Mouse (Mus musculus) midbrain, embryonic 14.5 days (tissue): Measurements from ENCODE around the gene Tspan4. TPM values are rescaled to one million over a fixed set of nuclear protein-coding genes. Genes with fewer than 3 reads are reported as not detected.

Experiments
- ATAC-seq: fragments of 200-750 bp; cut with Nextera tagmentation; 2 replicates; pipeline ENCODE4 v1.8.0; 2017; ENCODE audit warnings: moderate number of reproducible peaks, moderate library complexity; ENCODE audit not compliant: low FRiP score, low TSS enrichment
- DNase-seq: peaks from one replicate; pipeline ENCODE4 v3.0.0-alpha.2; 2015
- H3K27ac ChIP-seq: fragments of 300-500 bp; sonication (generic); replicated peaks from 2 replicates; pipeline ENCODE4 v1.5.1; 2014; ENCODE audit warnings: mild to moderate bottlenecking, low read depth, low read length, moderate library complexity
- H3K27me3 ChIP-seq: fragments of 300-500 bp; sonication (generic); 2 replicates; pipeline ENCODE4 v1.6.1; 2014; ENCODE audit warnings: low read length, control low read depth, mixed read lengths; ENCODE audit not compliant: control insufficient read depth, insufficient read depth
- H3K36me3 ChIP-seq: fragments of 300-500 bp; sonication (generic); 2 replicates; pipeline ENCODE4 v1.6.1; 2014; ENCODE audit warnings: low read length, control low read depth; ENCODE audit not compliant: control insufficient read depth, insufficient read depth
- H3K4me1 ChIP-seq: fragments of 300-500 bp; sonication (generic); 2 replicates; pipeline ENCODE4 v1.6.1; 2014; ENCODE audit warnings: mild to moderate bottlenecking, antibody characterized with exemption, low read length, control low read depth; ENCODE audit not compliant: control insufficient read depth, insufficient read depth
- H3K4me2 ChIP-seq: fragments of 300-500 bp; sonication (generic); 2 replicates; pipeline ENCODE4 v1.6.1; 2014; ENCODE audit warnings: mild to moderate bottlenecking, low read length, moderate library complexity
- H3K4me3 ChIP-seq: fragments of 300-500 bp; sonication (generic); replicated peaks from 2 replicates; pipeline ENCODE4 v1.5.1; 2014; ENCODE audit warnings: low read depth, low read length
- H3K9ac ChIP-seq: fragments of 300-500 bp; sonication (generic); replicated peaks from 2 replicates; pipeline ENCODE4 v1.6.1; 2014; ENCODE audit warnings: mild to moderate bottlenecking, low read length, moderate library complexity
- H3K9me3 ChIP-seq: fragments of 300-500 bp; sonication (generic); 2 replicates; pipeline ENCODE4 v1.6.1; 2016; ENCODE audit warnings: low read length, control low read depth, mixed read lengths; ENCODE audit not compliant: control insufficient read depth
- WGBS: fragments of 180-500 bp; shearing (Covaris S2); extraction: QIAGEN DNeasy Blood & Tissue Kit; methylation state at CpG from one replicate; pipeline ENCODE4 v1.1.7; 2014; 5-methylcytosine and 5-hydroxymethylcytosine counted together
- polyA plus RNA-seq: library from polyadenylated mRNA; unstranded; fragments of >200 nt; fragmentation: Nextera tagmentation; extraction: Ambion mirVana; gene quantifications from 2 replicates; pipeline ENCODE4 v1.2.1, GENCODE M21; 2014

The Tspan4 gene
- polyA plus RNA-seq, 1 experiment from 2014 or later, result 35.2 TPM

DNA sequence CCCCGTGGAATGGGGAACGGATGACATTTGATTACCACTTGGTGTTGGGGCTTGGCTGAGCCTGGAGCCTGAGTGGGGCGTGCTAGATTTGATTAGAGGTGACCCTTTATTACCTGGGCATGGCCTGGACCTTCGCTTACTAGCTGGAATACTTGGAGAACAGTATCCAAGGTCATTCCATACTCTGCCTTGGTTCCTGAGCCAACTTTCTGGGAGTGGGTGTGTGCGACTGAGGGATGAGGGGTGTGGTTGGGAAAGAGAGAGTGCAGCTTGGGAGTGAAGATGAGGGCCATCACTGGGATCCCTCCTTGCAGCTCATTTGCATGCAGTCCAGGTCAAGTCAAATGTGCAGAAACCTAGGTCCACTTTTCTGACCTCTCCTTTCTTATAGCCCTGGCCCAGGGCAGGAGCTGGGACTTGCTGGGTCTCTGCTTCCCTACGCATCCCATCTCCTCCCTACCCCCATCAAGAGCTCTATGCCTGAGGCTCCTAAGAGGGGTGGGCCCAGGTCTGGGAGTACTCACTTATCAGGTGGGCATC lies 8.1 kb downstream of the Tspan4 start:
- Histone ChIP-seq H3K9ac (no peak overlapping the region), H3K36me3 (no peaks in the 10 kb centered on the region), H3K27me3 (no peaks in the 10 kb centered on the region), H3K4me3 (no peak overlapping the region), H3K27ac (no peak overlapping the region), H3K4me2 (peak overlapping the region; percentile 86), H3K9me3 (no peaks in the 10 kb centered on the region), H3K4me1 (peaks cover 20% of the 10 kb centered on the region)
- ATAC-seq, result no peak
- DNase-seq, result no peak
- 82% methylated on average over 6 of the region's 6 CpGs for WGBS

DNA sequence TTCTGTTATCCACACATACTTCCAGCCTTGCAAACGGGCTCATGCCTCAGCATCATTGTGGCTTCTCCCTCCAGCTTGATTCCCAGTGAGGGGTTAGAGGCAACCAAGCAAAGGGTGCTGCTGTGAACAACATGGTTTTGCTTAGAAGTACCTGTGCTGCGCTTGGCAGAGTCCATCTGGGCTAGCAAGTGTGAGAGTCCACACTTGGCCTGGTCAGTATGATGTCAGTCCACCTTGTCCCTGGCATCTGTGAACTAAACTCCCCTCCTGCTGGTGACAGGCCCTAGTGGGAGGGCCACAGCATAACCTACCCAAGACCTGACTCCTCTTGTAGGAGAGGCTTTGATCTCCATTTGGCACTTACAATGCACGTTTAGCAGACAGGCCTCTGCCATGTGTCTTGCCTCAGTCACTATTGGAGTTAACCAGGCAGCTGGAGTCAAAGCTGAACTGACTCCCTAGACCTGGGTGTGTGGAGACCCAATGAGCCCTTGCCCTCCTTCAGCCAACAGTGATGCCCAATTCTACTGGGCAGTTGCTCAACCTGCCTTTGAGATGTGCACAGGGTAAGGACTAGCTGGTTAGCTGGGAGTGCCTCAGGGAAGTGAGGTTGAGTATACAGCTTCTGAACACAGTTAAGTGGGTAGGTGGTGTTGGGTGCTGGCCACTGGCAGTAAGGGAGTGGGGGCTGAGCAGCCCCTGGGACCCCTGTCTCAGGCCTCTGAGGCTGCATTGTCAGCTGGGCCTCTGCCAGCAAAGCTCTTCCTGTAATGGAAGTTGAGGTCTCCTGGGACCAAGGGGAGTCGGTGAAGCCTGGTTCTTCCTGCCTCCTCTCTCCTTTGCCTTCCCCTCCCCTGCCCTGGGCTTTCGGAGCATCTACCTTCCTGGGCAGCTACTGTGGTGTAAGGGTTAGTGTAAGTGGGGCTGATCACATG lies 9.4 kb downstream of the Tspan4 start:
- DNase-seq, result no peak
- ATAC-seq, result no peak
- Histone ChIP-seq H3K9ac (no peak overlapping the region), H3K4me2 (no peak overlapping the region), H3K27ac (no peak overlapping the region), H3K9me3 (no peaks in the 10 kb centered on the region), H3K4me1 (peaks cover 20% of the 10 kb centered on the region), H3K4me3 (no peak overlapping the region), H3K36me3 (no peaks in the 10 kb centered on the region), H3K27me3 (no peaks in the 10 kb centered on the region)
- 67% methylated on average over 5 of the region's 5 CpGs for WGBS

DNA sequence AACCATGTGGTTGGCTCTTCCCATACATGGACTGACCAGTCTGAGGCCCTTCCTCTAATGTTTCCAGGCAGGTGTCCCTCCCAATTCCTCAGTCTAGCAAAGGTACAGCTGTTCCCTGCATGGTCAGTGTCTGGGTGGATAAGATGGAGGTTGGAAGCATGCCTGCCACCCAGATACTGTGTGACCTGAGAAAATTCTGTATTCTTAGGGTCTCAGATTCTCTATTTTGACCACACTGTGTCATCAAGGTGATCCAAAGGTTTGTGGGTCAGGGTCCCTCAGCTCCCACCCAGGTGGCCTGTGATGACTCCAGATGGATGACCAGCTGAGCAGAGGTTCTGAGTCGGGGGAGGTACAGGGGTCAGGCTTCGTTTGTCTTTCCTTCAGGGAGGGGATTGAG lies 10.1 kb downstream of the Tspan4 start:
- Histone ChIP-seq H3K4me2 (no peak overlapping the region), H3K27ac (no peak overlapping the region), H3K27me3 (no peaks in the 10 kb centered on the region), H3K36me3 (no peaks in the 10 kb centered on the region), H3K4me1 (peaks cover 20% of the 10 kb centered on the region), H3K9ac (no peak overlapping the region), H3K9me3 (no peaks in the 10 kb centered on the region), H3K4me3 (no peak overlapping the region)
- ATAC-seq (no peak), DNase-seq (no peak)
- WGBS, result 63% methylated on average over 2 of the region's 2 CpGs

DNA sequence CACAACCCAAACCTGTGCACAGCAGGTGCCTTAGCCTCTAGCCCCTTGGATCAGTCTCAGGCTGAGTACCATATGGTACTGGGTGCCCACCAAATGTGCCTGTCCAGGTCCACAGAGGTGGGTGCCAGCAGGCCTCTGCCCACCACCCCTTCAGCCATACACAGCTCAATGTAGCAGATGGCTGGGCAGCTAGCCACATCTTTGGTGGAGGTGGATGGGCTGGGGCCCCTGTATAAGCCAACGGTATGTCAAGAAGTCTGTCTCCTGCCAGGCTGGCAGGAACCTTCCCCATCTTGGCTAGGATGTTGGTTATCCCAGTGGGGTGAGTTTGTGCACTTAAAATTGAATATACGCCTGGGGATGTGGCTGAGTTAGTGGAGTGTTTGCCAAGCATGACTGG lies 10.6 kb downstream of the Tspan4 start:
- Histone ChIP-seq H3K27me3 (no peaks in the 10 kb centered on the region), H3K4me2 (no peak overlapping the region), H3K27ac (no peak overlapping the region), H3K9ac (no peak overlapping the region), H3K9me3 (no peaks in the 10 kb centered on the region), H3K36me3 (0 out of 2 replicates have a peak, but pooled peaks cover 2% of the 10 kb centered on the region), H3K4me3 (no peak overlapping the region), H3K4me1 (peaks cover 20% of the 10 kb centered on the region)
- DNase-seq (no peak), ATAC-seq (no peak)
- 88% methylated on average over 2 of the region's 2 CpGs for WGBS

DNA sequence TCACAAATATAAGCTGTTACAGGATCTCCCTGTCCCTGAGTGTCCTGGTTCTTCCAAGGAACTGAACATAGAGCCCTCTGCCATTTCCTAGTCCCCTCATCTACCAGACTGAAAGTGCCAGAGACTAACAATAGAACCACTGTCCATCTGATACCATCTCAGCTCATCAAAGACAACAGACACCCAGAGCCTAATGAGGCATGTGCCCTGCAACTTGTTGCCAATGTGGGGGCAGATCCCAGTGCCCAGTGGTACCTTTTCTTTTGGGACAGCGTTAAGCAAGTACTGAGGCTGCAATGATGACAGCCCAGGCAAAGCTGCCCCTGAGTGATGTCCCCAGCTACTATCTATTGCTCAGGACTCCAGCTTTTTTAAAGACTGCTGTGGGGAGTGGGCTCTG lies 11.2 kb downstream of the Tspan4 start:
- ATAC-seq (no peak), DNase-seq (no peak)
- Histone ChIP-seq H3K4me1 (peaks cover 16% of the 10 kb centered on the region), H3K4me2 (no peak overlapping the region), H3K4me3 (no peak overlapping the region), H3K27ac (no peak overlapping the region), H3K27me3 (no peaks in the 10 kb centered on the region), H3K9ac (no peak overlapping the region), H3K36me3 (0 out of 2 replicates have a peak, but pooled peaks cover 4% of the 10 kb centered on the region), H3K9me3 (no peaks in the 10 kb centered on the region)
- 90% methylated on average over 1 of the region's 1 CpGs for WGBS

DNA sequence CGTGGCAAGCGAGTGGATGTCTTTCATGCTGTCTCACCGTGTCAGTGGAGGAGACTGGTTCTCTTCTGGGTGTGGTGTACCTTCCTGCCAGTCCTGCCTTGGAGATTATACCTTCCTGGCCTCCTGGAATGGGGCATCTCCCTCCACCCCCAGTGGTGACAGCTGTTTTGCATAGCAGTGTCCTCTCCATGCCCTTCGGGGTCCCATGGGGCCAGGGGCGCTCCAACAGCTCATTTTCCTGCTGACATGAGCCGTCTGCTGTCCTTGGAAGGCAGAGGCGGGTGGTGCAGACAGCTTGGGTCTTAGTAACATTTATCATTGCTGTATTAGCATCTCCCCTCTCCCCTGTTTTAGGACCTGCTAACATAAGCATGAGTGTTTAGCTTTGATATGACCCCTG lies 12.1 kb downstream of the Tspan4 start:
- H3K9me3 ChIP-seq, result no peaks in the 10 kb centered on the region
- H3K4me2 ChIP-seq, result no peak overlapping the region
- H3K27ac ChIP-seq, result no peak overlapping the region
- ATAC-seq, result no peak
- H3K4me1 ChIP-seq, result peaks cover 9% of the 10 kb centered on the region
- no peak overlapping the region for H3K9ac ChIP-seq
- 81% methylated on average over 7 of the region's 7 CpGs for WGBS
- no peaks in the 10 kb centered on the region for H3K27me3 ChIP-seq
- peaks cover 8% of the 10 kb centered on the region; the same call in 1 of the 2 replicates for H3K36me3 ChIP-seq
- DNase-seq, result no peak
- no peak overlapping the region for H3K4me3 ChIP-seq

DNA sequence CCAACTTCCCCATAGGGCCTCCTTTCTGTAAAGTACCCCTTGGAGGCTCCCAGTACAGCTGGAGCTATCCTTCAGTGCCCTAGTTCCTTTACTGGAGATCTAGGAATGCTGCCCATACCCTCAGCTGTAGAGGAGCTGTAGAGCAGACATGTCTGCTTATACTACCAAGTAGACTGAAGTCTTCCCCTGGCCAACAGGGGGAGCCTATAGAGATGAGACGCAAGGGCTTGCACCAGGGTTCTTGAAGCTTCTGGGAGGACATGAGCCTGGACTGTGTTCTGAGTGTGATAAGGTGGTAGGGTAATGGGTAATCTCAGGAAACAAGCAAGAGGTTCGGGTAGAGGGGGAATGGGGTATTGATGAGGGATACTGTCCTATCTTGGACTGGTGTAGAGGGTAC lies 16.1 kb downstream of the Tspan4 start:
- Histone ChIP-seq H3K9ac (no peak overlapping the region), H3K4me3 (no peak overlapping the region), H3K4me2 (no peak overlapping the region), H3K27me3 (no peaks in the 10 kb centered on the region), H3K4me1 (no peaks in the 10 kb centered on the region; the same call in 1 of the 2 replicates), H3K9me3 (no peaks in the 10 kb centered on the region), H3K36me3 (peaks cover 30% of the 10 kb centered on the region; the same call in 1 of the 2 replicates), H3K27ac (no peak overlapping the region)
- WGBS, result 79% methylated on average over 2 of the region's 2 CpGs
- DNase-seq (no peak), ATAC-seq (no peak)

DNA sequence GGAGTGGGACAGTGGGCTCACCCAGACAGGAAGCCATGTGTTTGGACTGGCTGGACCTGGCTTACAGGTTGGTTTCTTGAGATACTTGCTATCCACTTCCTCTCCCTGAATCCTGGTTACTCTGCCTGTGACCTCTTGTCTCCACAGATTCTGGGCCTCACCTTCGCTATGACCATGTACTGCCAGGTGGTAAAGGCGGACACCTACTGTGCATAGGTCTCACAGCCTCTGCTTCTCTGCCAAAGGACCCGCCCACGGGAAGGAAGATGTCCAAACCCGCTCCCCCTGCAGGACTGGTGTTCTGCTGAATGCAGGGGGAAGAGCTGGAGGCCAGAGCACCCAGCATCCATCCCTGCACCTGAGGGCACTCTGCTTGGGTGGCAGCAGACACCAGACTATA lies 17.7 kb downstream of the Tspan4 start:
- Histone ChIP-seq H3K4me1 (no peaks in the 10 kb centered on the region), H3K27me3 (no peaks in the 10 kb centered on the region), H3K9me3 (no peaks in the 10 kb centered on the region), H3K4me2 (no peak overlapping the region), H3K4me3 (no peak overlapping the region), H3K27ac (no peak overlapping the region), H3K36me3 (peaks cover 39% of the 10 kb centered on the region; the same call in 1 of the 2 replicates), H3K9ac (no peak overlapping the region)
- 91% methylated on average over 5 of the region's 5 CpGs for WGBS
- DNase-seq (no peak), ATAC-seq (no peak)

DNA sequence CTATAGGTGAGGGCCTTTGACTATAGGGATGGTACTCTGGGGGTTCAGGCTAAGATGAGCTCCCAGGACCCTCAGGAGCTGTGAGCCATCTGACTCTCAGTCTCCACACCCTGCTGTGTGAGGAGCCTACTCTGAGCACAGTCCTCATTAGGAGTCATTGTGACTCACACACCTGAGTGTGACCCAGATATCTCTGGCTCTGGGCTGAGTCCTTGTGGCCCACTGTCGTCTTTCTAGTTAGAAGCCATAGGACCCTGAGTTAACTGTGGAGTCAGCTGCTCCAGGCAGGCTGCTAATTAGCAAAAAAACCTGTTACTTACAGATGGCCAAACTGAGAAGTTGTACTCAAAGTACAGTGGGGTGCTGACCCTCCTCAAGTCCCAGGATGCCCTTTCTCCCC lies 18.7 kb downstream of the Tspan4 start:
- 92% methylated on average over 1 of the region's 1 CpGs for WGBS
- ATAC-seq, result no peak
- Histone ChIP-seq H3K4me1 (no peaks in the 10 kb centered on the region), H3K27ac (no peak overlapping the region), H3K27me3 (no peaks in the 10 kb centered on the region), H3K36me3 (peaks cover 39% of the 10 kb centered on the region; the same call in 1 of the 2 replicates), H3K9me3 (no peaks in the 10 kb centered on the region), H3K4me2 (no peak overlapping the region), H3K9ac (no peak overlapping the region), H3K4me3 (no peak overlapping the region)
- DNase-seq, result no peak
